Mouse (Mus musculus): Measurements from ENCODE around the gene Syngr2. TPM values are rescaled to one million over a fixed set of nuclear protein-coding genes. Genes with fewer than 3 reads are reported as not detected.

Syngr2 gene
- polyA plus RNA-seq, 1 experiment from 2014 or later = 85.7 TPM

GRCm38 (mm10) chr11:117798160-117798541 lies 11.3 kb upstream of the Syngr2 start:
- H3K4me1 ChIP-seq (ENCODE audit: control insufficient read depth, insufficient read depth, low read length) = no peaks in the 10 kb centered on the region
- WGBS = 24% methylated on average over 2 of the region's 2 CpGs
- no peaks in the 10 kb centered on the region for H3K27me3 ChIP-seq (ENCODE audit: control insufficient read depth, insufficient read depth, low read length)
- no peak overlapping the region for H3K4me3 ChIP-seq (ENCODE audit: low read length)
- H3K36me3 ChIP-seq (ENCODE audit: control insufficient read depth, insufficient read depth, low read length) = no peaks in the 10 kb centered on the region
- no peak overlapping the region for H3K9ac ChIP-seq (ENCODE audit: low read depth, low read length)
- no peak overlapping the region for H3K4me2 ChIP-seq (replicated peaks; ENCODE audit: low read depth, low read length)
- no peak overlapping the region for H3K27ac ChIP-seq (ENCODE audit: low read depth, low read length)
- 0 out of 2 replicates have a peak, but pooled peaks have one; percentile 28 for ATAC-seq (ENCODE audit: low FRiP score, low TSS enrichment)
- no peaks in the 10 kb centered on the region for H3K9me3 ChIP-seq (ENCODE audit: control insufficient read depth, low read length)

DNA sequence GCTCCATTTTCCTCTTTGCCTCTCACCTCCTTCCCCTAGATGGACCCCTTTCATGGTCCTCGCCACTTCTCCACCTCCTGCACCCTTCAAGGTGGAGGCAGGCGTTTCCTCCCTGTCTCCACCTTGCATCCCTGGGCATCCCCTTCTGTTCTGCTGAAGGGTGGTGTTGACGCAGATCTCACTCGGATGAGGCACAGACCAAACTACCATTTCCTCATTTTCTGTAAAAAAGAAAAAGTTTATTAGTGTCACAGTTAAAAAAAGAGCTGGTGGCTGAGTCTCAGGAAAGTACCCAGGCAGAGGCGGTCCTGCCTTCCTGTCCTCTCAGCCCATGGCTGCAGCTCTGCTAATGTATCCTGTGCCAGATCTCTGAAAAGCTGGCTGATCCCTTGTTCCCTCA lies 10.3 kb upstream of the Syngr2 start:
- Histone ChIP-seq H3K4me3 (ENCODE audit: low read length) (no peak overlapping the region), H3K27me3 (ENCODE audit: control insufficient read depth, insufficient read depth, low read length) (no peaks in the 10 kb centered on the region), H3K27ac (ENCODE audit: low read depth, low read length) (no peak overlapping the region), H3K4me2 (replicated peaks; ENCODE audit: low read depth, low read length) (no peak overlapping the region), H3K36me3 (ENCODE audit: control insufficient read depth, insufficient read depth, low read length) (no peaks in the 10 kb centered on the region), H3K9me3 (ENCODE audit: control insufficient read depth, low read length) (no peaks in the 10 kb centered on the region), H3K9ac (ENCODE audit: low read depth, low read length) (no peak overlapping the region), H3K4me1 (ENCODE audit: control insufficient read depth, insufficient read depth, low read length) (no peaks in the 10 kb centered on the region)
- no peak for ATAC-seq (ENCODE audit: low FRiP score, low TSS enrichment)
- 71% methylated on average over 5 of the region's 5 CpGs for WGBS

DNA sequence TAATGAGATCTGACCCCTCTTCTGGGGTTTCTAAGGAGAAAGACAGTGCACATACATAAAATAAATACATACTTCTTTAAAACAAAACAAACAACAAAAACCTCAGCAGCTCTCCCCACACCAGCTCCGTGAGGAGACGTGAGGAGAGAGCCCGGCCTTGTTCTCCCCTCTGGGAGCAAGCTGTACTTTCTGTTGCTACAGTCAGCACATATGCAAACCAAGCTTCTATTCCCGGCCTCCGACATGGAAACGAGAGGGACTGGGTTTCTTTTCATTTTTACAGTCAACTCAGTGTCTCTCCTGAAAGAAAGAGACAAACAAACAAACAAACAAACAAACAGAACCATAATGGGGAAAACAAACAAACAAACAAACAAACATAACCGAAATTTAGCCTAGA lies 9.4 kb upstream of the Syngr2 start:
- Histone ChIP-seq H3K4me3 (ENCODE audit: low read length) (no peak overlapping the region), H3K4me1 (ENCODE audit: control insufficient read depth, insufficient read depth, low read length) (no peaks in the 10 kb centered on the region), H3K27me3 (ENCODE audit: control insufficient read depth, insufficient read depth, low read length) (no peaks in the 10 kb centered on the region), H3K27ac (ENCODE audit: low read depth, low read length) (no peak overlapping the region), H3K4me2 (replicated peaks; ENCODE audit: low read depth, low read length) (no peak overlapping the region), H3K9ac (ENCODE audit: low read depth, low read length) (no peak overlapping the region), H3K36me3 (ENCODE audit: control insufficient read depth, insufficient read depth, low read length) (no peaks in the 10 kb centered on the region), H3K9me3 (ENCODE audit: control insufficient read depth, low read length) (no peaks in the 10 kb centered on the region)
- no peak for ATAC-seq (ENCODE audit: low FRiP score, low TSS enrichment)
- 86% methylated on average over 7 of the region's 7 CpGs for WGBS

DNA sequence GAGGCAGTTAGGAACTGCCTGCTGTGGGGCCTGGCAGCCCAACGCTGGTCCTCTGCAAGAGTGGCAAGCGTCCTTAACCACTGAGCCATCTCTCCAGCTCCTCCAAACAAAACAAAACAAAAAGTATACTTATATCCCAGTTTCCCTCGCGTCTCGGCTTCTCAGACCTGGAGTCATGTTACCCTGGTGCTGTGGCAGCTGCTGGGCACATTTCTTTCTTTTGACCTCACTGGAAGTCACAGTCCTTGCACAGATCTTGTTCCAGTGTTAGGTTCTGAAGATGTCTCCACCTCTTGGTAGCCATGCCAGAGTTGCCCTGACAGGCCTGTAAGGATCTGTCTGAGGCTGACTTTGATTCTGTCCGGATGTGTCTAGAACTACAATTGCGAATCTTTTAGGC lies 7.8 kb upstream of the Syngr2 start:
- Histone ChIP-seq H3K4me3 (ENCODE audit: low read length) (no peak overlapping the region), H3K4me2 (replicated peaks; ENCODE audit: low read depth, low read length) (no peak overlapping the region), H3K9me3 (ENCODE audit: control insufficient read depth, low read length) (no peaks in the 10 kb centered on the region), H3K9ac (ENCODE audit: low read depth, low read length) (no peak overlapping the region), H3K4me1 (ENCODE audit: control insufficient read depth, insufficient read depth, low read length) (no peaks in the 10 kb centered on the region), H3K27me3 (ENCODE audit: control insufficient read depth, insufficient read depth, low read length) (no peaks in the 10 kb centered on the region), H3K27ac (ENCODE audit: low read depth, low read length) (no peak overlapping the region), H3K36me3 (ENCODE audit: control insufficient read depth, insufficient read depth, low read length) (no peaks in the 10 kb centered on the region)
- no peak for ATAC-seq (ENCODE audit: low FRiP score, low TSS enrichment)
- 37% methylated on average over 7 of the region's 7 CpGs for WGBS

DNA sequence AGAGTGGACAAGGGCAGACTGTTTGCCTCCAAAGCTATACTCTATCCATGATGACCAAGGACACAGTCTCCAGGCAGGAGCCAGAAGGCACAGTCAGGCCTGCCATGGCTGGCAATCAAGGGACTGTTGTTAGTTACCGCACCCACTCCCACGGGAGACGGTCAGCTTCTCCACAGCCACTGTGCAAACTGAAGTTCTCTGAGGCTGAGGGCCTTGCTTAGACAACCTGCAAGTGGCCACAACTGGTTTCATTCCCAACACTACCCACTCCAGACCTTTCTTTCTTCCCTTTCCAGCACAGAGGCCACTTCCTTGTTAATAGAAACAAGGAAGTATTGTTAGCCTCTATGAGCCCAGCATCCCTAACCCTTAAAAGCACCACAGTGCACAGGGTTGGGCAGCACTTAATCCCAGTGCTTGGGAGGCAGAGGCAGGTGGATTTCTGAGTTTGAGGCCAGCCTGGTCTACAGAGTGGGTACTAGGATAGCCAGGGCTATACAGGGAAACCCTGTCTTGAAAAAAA lies 6.2 kb upstream of the Syngr2 start:
- Histone ChIP-seq H3K4me2 (replicated peaks; ENCODE audit: low read depth, low read length) (no peak overlapping the region), H3K9me3 (ENCODE audit: control insufficient read depth, low read length) (no peaks in the 10 kb centered on the region), H3K27me3 (ENCODE audit: control insufficient read depth, insufficient read depth, low read length) (no peaks in the 10 kb centered on the region), H3K4me1 (ENCODE audit: control insufficient read depth, insufficient read depth, low read length) (no peaks in the 10 kb centered on the region), H3K9ac (ENCODE audit: low read depth, low read length) (no peak overlapping the region), H3K36me3 (ENCODE audit: control insufficient read depth, insufficient read depth, low read length) (no peaks in the 10 kb centered on the region), H3K4me3 (ENCODE audit: low read length) (no peak overlapping the region), H3K27ac (ENCODE audit: low read depth, low read length) (no peak overlapping the region)
- ATAC-seq (ENCODE audit: low FRiP score, low TSS enrichment) = no peak
- 100% methylated on average over 3 of the region's 3 CpGs for WGBS

- H3K36me3 ChIP-seq (ENCODE audit: control insufficient read depth, insufficient read depth, low read length) = no peaks in the 10 kb centered on the region
- peaks cover 14% of the 10 kb centered on the region for H3K4me1 ChIP-seq (ENCODE audit: control insufficient read depth, insufficient read depth, low read length)
- H3K27ac ChIP-seq (ENCODE audit: low read depth, low read length) = no peak overlapping the region
- WGBS = 95% methylated on average over 6 of the region's 6 CpGs
- no peaks in the 10 kb centered on the region for H3K27me3 ChIP-seq (ENCODE audit: control insufficient read depth, insufficient read depth, low read length)
- no peaks in the 10 kb centered on the region for H3K9me3 ChIP-seq (ENCODE audit: control insufficient read depth, low read length)
- H3K9ac ChIP-seq (ENCODE audit: low read depth, low read length) = no peak overlapping the region
- H3K4me2 ChIP-seq (replicated peaks; ENCODE audit: low read depth, low read length) = no peak overlapping the region
- ATAC-seq (ENCODE audit: low FRiP score, low TSS enrichment) = no peak
- H3K4me3 ChIP-seq (ENCODE audit: low read length) = no peak overlapping the region
These were observed 2.7 kb upstream of the Syngr2 start for GRCm38 (mm10) chr11:117806781-117807180.

DNA sequence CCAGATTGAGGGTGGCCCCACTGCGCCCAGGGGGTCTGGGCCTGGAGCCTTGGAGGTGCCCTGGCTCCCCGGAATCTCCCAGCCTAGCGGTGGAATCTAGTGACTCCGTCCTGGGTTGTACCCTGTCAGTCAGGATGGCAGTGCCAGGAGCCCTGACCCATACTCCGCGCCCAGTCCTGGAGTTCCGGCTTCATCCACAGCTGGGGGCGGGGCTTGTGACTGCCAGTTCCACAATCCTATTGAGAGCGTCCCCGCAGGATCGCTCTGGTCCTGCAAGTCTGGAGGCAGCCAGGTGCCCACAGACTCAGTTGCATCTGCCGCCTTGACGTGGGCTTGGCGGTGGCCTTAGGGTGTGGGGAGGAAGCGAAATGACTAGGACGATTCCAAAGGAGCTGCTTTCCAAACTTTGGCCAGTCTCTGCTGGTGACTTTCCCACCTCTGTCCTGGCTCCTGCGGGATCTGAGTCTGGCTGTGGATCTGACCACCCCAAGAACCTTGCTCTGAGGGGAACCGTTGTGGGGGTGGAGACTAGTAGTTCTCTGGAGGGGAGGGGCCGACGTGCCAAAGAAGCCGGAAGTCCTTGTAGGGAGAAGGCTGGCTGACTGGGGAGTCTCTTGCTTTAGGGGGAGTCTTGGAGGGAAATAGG lies 1.1 kb downstream of the Syngr2 start:
- Histone ChIP-seq H3K9me3 (ENCODE audit: control insufficient read depth, low read length) (no peaks in the 10 kb centered on the region), H3K4me1 (ENCODE audit: control insufficient read depth, insufficient read depth, low read length) (peaks cover 14% of the 10 kb centered on the region), H3K9ac (ENCODE audit: low read depth, low read length) (peak overlapping the region; percentile 72), H3K27me3 (ENCODE audit: control insufficient read depth, insufficient read depth, low read length) (no peaks in the 10 kb centered on the region), H3K4me3 (ENCODE audit: low read length) (peak overlapping the region; percentile 75), H3K4me2 (replicated peaks; ENCODE audit: low read depth, low read length) (peak overlapping the region; percentile 93), H3K36me3 (ENCODE audit: control insufficient read depth, insufficient read depth, low read length) (peaks cover 29% of the 10 kb centered on the region), H3K27ac (ENCODE audit: low read depth, low read length) (peak overlapping the region; percentile 44; the same call in 1 of the 2 replicates)
- WGBS = 0% methylated on average over 21 of the region's 21 CpGs
- ATAC-seq (ENCODE audit: low FRiP score, low TSS enrichment) = peak; percentile 87

GRCm38 (mm10) chr11:117813867-117814266 lies 4.4 kb downstream of the Syngr2 start:
- WGBS = 88% methylated on average over 5 of the region's 5 CpGs
- no peak for ATAC-seq (ENCODE audit: low FRiP score, low TSS enrichment)

GRCm38 (mm10) chr11:117814704-117815366 lies 5.4 kb downstream of the Syngr2 start:
- no peak overlapping the region for H3K4me3 ChIP-seq (ENCODE audit: low read length)
- no peak overlapping the region for H3K27ac ChIP-seq (ENCODE audit: low read depth, low read length)
- H3K27me3 ChIP-seq (ENCODE audit: control insufficient read depth, insufficient read depth, low read length) = no peaks in the 10 kb centered on the region
- H3K9ac ChIP-seq (ENCODE audit: low read depth, low read length) = no peak overlapping the region
- no peak for ATAC-seq (ENCODE audit: low FRiP score, low TSS enrichment)
- H3K4me1 ChIP-seq (ENCODE audit: control insufficient read depth, insufficient read depth, low read length) = peaks cover 9% of the 10 kb centered on the region
- 92% methylated on average over 6 of the region's 6 CpGs for WGBS
- H3K4me2 ChIP-seq (replicated peaks; ENCODE audit: low read depth, low read length) = no peak overlapping the region
- no peaks in the 10 kb centered on the region for H3K9me3 ChIP-seq (ENCODE audit: control insufficient read depth, low read length)
- H3K36me3 ChIP-seq (ENCODE audit: control insufficient read depth, insufficient read depth, low read length) = peaks cover 69% of the 10 kb centered on the region

More at GRCm38 (mm10) chr11:117813867-117814266, 4.4 kb downstream of the Syngr2 start:
- no peaks in the 10 kb centered on the region for H3K27me3 ChIP-seq (ENCODE audit: control insufficient read depth, insufficient read depth, low read length)
- peaks cover 13% of the 10 kb centered on the region for H3K4me1 ChIP-seq (ENCODE audit: control insufficient read depth, insufficient read depth, low read length)
- no peak overlapping the region for H3K9ac ChIP-seq (ENCODE audit: low read depth, low read length)
- no peak overlapping the region for H3K27ac ChIP-seq (ENCODE audit: low read depth, low read length)
- no peak overlapping the region for H3K4me3 ChIP-seq (ENCODE audit: low read length)
- H3K36me3 ChIP-seq (ENCODE audit: control insufficient read depth, insufficient read depth, low read length) = peaks cover 59% of the 10 kb centered on the region
- H3K9me3 ChIP-seq (ENCODE audit: control insufficient read depth, low read length) = no peaks in the 10 kb centered on the region
- H3K4me2 ChIP-seq (replicated peaks; ENCODE audit: low read depth, low read length) = no peak overlapping the region

Data from kidney, embryonic 14.5 days (tissue).